Mouse (Mus musculus) bone marrow macrophage, adult 2 months (primary cell): ENCODE data around the gene Fgd1. TPM values are rescaled to one million over a fixed set of nuclear protein-coding genes. Genes with fewer than 3 reads are reported as not detected.
A peak's percentile ranks its signal among the peaks of the same experiment; 100 is the strongest.

ENCODE experiments used
- H3K27ac ChIP-seq: 2 replicates; pipeline ENCODE4 v1.5.1; 2012; ENCODE audit warnings: low read depth, low read length; ENCODE audit not compliant: insufficient read depth
- H3K4me1 ChIP-seq: 2 replicates; pipeline ENCODE4 v1.6.1; 2012; ENCODE audit warnings: low read length; ENCODE audit not compliant: control insufficient read depth, insufficient read depth
- H3K4me3 ChIP-seq: 2 replicates; pipeline ENCODE4 v1.5.1; 2012; ENCODE audit warnings: mild to moderate bottlenecking, low read length, moderate library complexity; ENCODE audit not compliant: insufficient read depth
- CTCF ChIP-seq: IDR thresholded peaks from 2 replicates; pipeline ENCODE4 v1.5.1; 2012; ENCODE audit warnings: low read depth, mild to moderate bottlenecking, low read length, moderate library complexity
- POLR2A ChIP-seq: IDR thresholded peaks from 2 replicates; pipeline ENCODE4 v1.6.1; 2012; ENCODE audit warnings: mild to moderate bottlenecking, low read depth, low read length, borderline replicate concordance
- polyA plus RNA-seq: library from polyadenylated mRNA; stranded (reverse); fragments of >200 nt; gene quantifications from 2 replicates; pipeline ENCODE4 v1.2.4, GENCODE M21; 2012; ENCODE audit not compliant: missing spikeins, insufficient read depth, insufficient read length

Fgd1 gene
- polyA plus RNA-seq, 1 experiment, result 0.34 TPM

DNA sequence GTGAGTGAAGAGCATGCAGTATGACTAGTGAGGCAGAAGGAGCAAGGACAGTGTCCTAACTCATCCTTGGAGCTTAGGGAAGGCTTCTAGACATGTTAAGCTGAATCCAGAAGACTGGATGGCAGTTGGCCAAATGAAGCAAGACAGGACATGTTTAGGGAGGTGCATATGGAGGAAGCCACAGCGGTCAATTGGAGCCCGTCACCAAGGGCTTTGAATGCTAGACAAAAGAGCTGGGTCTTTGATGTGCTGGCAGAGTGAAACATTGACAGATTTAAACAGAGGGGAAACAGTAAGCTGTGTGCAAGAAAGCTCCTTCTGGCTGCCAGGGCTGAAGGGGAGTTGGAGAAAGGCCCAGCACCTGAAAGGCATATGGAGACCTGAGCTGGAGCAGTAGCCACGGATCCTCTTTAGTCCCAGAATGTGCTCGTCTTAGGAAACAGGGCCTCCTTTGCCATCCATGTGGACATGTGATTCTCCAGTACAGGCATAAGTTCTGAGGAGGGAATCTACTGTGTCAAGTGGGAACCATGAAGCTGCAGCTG lies 31.1 kb downstream of the Fgd1 start:
- Histone ChIP-seq H3K4me1 (no peaks in the 10 kb centered on the region), H3K27ac (no peak overlapping the region), H3K4me3 (no peak overlapping the region)
- TF ChIP-seq CTCF (no peak), POLR2A (no peak)

DNA sequence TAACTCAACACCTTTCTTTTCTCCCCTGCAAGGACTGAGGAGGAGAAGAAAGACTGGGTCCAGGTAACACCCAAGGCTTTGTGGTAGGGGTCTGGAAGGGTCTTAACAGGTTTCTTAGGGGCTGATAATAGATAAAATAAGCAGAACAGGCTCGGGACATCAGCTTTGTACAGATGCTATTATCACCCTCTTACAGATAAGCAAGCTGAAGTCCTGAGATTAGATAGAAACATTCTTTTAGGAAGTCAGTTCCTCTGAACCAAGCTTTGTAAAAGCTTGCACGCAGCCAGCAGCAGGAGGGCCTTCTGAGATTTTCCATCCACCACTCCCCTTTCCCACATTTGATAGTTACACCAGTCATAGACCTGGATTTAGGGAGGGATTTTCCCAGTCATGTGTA lies 39.6 kb downstream of the Fgd1 start:
- TF ChIP-seq CTCF (no peak), POLR2A (no peak)
- no peak overlapping the region for H3K27ac ChIP-seq
- H3K4me3 ChIP-seq, result no peak overlapping the region
- no peaks in the 10 kb centered on the region for H3K4me1 ChIP-seq

DNA sequence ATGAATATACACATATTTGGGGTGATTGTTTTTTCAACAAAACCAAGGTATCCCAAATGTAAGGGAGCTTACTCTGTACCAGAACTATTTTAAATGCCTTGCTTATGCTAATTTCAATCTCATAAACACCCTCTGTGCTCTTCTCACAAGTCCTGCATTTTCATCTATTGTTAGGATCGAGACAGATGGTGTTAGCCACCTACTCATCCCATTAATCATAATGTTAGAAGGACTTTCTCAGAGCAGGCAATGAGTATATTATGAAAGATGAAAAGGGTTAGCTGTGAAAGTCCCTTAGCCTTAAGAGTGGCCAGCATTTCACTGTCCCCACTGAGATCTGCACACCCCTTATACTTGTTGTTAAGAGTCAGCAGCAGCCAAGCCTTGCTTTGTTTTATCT lies 41.5 kb downstream of the Fgd1 start:
- TF ChIP-seq CTCF, result no peak
- TF ChIP-seq POLR2A, result no peak
- Histone ChIP-seq H3K27ac (no peak overlapping the region), H3K4me1 (no peaks in the 10 kb centered on the region), H3K4me3 (no peak overlapping the region)

DNA sequence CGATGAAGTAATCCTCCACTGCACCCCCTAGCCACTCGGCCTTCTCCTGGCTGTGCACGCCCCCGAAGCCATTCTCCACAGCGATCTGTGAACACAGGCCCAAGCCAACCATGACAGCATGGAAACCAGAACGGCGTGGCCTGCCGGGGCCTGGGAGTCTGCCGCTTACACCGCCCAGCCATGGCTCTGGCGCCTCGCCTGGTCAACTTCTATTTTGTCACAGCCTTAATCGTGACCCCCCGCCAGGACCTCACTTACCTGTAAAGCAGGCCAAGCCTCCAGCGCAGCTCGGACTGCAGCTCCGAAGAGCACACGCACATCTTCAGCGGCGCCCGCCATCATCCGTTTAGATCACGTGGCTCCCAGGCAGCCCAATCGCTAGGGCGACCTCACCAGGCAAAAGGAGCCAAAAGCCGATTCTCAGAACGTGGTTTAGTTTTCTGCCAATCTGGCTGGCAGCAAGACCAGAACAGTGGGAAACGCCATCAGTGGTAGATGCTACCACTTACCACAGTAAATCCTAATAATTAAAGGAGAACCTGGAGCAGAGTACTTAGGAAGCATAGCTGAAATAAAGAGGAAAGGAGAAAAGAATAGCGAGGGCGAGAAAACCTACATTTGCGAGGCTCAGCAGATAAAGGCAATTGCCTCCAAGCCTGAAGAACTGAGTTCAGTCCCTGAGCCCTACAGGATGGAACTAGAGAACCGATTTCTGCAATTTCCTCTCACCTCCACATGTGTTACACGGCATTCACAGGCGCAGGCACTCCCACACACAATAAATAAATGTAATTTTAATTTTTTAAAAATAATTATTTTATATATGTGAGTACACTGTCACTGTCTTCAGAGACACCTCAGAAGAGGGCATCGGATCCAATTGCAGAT lies 50.5 kb downstream of the Fgd1 start, which contains the start of gene Tsr2:
Tsr2 (minus strand) TSS at position 373 of the 888 bp plus-strand sequence.
- H3K4me1 ChIP-seq, result peaks cover 4% of the 10 kb centered on the region; the same call in 1 of the 2 replicates
- peak within 1 kb of the TSS; percentile 47 for H3K27ac ChIP-seq
- TF ChIP-seq CTCF, result no peak
- no peak for TF ChIP-seq POLR2A
- H3K4me3 ChIP-seq, result peak within 1 kb of the TSS; percentile 100

DNA sequence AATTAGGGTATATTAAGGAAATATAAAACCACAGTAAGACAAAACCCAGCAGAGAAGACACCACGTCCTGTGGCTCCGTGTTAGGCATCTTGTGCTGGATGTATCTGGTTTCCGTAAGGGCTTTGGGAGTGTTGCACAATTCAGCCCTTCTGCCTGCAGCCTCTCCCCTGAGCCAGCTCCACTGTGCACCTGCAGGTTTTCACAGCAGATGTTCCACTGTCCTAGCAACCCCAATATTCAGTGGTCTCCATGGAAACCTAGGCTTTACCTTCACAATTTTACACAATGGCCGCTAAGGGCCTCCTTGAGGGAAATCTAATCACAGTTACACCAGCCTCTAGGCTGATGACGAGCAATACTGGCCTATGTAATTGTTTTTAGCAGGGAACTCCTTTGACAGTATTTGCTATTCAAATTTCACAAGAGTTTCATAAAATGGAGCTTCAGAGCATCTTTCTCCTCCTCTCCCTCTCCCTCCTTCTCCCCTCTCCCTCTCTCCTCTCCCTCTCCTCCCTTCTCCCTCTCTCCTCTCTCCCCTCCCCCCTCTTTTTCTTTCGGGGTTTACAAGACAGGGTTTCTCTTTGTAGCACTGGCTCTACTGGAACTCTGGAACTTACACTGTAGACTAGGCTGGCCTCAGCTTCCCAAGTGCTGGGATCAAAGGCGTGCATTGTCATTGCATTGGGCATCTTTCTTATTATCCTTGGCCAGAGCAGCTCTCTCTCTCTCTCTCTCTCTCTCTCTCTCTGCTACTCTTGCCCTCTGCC lies 61.5 kb downstream of the Fgd1 start:
- Histone ChIP-seq H3K27ac (no peak overlapping the region), H3K4me1 (no peaks in the 10 kb centered on the region), H3K4me3 (no peak overlapping the region)
- no peak for TF ChIP-seq CTCF
- no peak for TF ChIP-seq POLR2A

DNA sequence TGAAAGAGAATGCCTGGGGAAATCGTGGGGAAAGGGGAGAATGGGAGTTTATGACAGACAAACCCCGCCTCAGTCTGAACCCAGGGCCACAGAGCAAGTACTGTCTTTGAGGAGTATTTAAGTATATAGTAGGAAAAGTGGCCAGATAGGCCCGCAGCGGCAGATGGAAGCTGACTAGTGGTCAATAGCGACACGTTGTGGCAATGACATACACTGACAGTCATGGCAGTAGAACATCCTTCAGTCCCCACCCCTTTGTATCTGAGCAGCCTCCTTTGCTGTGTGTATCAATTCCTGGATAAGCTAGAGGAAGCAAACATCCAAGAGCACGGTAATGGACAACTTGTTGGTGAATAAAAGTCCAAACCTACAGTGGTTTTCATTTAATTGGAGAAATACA lies 70.8 kb downstream of the Fgd1 start:
- no peaks in the 10 kb centered on the region for H3K4me1 ChIP-seq
- H3K27ac ChIP-seq, result no peak overlapping the region
- TF ChIP-seq CTCF (no peak), POLR2A (no peak)

DNA sequence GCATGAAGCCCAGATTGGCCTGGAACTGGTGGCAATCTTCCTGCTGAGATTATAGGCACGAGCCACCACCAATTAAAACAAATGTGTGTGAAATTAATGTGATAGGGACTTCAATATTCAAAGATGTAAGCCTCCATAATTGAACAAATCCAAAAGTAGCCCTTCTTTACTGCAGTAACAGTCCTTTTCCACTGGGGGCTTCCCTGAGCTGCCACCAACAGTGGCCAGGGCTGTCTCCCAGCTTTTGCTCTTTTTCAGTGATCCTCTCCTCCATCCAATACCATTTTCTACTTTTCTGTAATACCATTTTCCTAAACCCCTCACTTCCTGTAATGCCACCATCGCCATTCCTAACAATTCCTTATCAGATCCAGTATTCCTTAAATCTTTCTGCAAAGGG lies 71.5 kb downstream of the Fgd1 start:
- TF ChIP-seq CTCF (0 out of 2 replicates have a peak, but pooled peaks have one; percentile 8), POLR2A (no peak)
- Histone ChIP-seq H3K4me3 (no peak overlapping the region), H3K4me1 (no peaks in the 10 kb centered on the region), H3K27ac (no peak overlapping the region)

More for the DNA sequence above, 70.8 kb downstream of the Fgd1 start:
- no peak overlapping the region for H3K4me3 ChIP-seq

DNA sequence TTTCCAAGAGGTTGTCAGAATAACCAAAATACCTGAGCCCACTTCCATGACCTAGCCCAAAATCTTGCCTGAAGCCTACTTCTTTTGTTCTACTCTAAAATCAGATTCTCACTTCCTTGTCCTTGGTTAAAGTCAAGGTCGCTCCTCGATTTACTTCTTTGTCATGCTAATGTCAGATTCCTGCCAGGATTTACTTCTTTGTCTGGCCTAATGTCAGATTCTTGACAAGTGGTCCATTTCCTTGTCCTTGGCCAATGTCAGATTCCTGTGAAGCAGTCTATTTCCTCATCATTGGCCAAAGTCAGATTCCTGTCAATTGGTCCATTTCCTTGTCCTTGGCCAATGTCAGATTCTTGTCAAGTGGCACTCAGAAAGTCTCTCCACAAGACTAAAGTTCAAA lies 78.0 kb downstream of the Fgd1 start:
- Histone ChIP-seq H3K4me1 (no peaks in the 10 kb centered on the region), H3K27ac (no peak overlapping the region), H3K4me3 (no peak overlapping the region)
- TF ChIP-seq CTCF, result no peak
- no peak for TF ChIP-seq POLR2A

DNA sequence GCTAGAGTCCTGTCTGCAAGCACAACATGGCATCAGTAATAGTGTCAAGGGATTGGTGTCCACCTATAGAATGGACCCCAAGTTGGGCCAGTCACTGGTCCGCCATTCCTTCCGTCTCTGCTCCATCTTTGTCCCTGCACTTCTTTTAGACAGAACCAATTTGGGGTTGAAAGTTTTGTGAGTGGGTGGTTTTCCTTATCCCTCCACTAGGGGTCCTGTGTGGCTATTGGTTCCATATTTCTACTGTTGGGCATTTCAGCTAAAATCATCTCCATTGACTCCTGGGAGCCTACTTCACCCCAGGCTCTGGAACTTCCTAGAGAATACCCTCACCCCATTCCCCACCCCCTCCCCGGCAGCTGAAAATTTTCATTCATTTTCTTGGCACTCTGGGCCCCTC lies 84.5 kb downstream of the Fgd1 start:
- TF ChIP-seq POLR2A (no peak), CTCF (no peak)
- H3K4me3 ChIP-seq, result no peak overlapping the region
- no peak overlapping the region for H3K27ac ChIP-seq
- no peaks in the 10 kb centered on the region for H3K4me1 ChIP-seq
